Mouse (Mus musculus) small intestine, adult 2 months (tissue): Measurements from ENCODE around the gene Gpr146. TPM values are rescaled to one million over a fixed set of nuclear protein-coding genes. Genes with fewer than 3 reads are reported as not detected.

Experiments used
- H3K27ac ChIP-seq: fragments of 200-500 bp; 2 replicates; pipeline ENCODE4 v1.5.1; 2012; ENCODE audit warnings: low read depth, low read length, control low read depth, inconsistent platforms; ENCODE audit not compliant: insufficient read depth
- H3K27me3 ChIP-seq: fragments of 200-500 bp; 2 replicates; pipeline ENCODE4 v1.6.1; 2012; ENCODE audit warnings: mild to moderate bottlenecking, moderate library complexity, low read length, inconsistent platforms; ENCODE audit not compliant: control insufficient read depth, insufficient read depth
- H3K36me3 ChIP-seq: fragments of 200-500 bp; 2 replicates; pipeline ENCODE4 v1.6.1; 2012; ENCODE audit warnings: mild to moderate bottlenecking, low read length, control low read depth, inconsistent platforms; ENCODE audit not compliant: control insufficient read depth, insufficient read depth
- H3K4me1 ChIP-seq: fragments of 200-500 bp; 2 replicates; pipeline ENCODE4 v1.6.1; 2012; ENCODE audit warnings: low read length, inconsistent platforms, mixed read lengths; ENCODE audit not compliant: control insufficient read depth, insufficient read depth, insufficient read length
- H3K4me3 ChIP-seq: fragments of 200-500 bp; 2 replicates; pipeline ENCODE4 v1.5.1; 2012; ENCODE audit warnings: low read depth, mild to moderate bottlenecking, control low read depth, inconsistent platforms, low read length, moderate library complexity
- CTCF ChIP-seq: fragments of 200-500 bp; IDR thresholded peaks from 2 replicates; pipeline ENCODE4 v1.5.1; 2012; ENCODE audit warnings: low read depth, mild to moderate bottlenecking, control low read depth, inconsistent platforms, low read length, moderate library complexity, mixed read lengths; ENCODE audit not compliant: insufficient replicate concordance, insufficient read length; ENCODE audit errors: extremely low read depth
- POLR2A ChIP-seq: fragments of 200-500 bp; IDR thresholded peaks from 2 replicates; pipeline ENCODE4 v1.6.1; 2012; ENCODE audit warnings: low read depth, mild to moderate bottlenecking, control low read depth, inconsistent platforms, low read length, moderate library complexity
- WGBS: fragments of 180-500 bp; shearing (Covaris S2); methylation state at CpG from one replicate; pipeline ENCODE4 v1.1.7; 2018; 5-methylcytosine and 5-hydroxymethylcytosine counted together
- polyA plus RNA-seq: library from polyadenylated mRNA; depleted of rRNA; stranded (reverse); fragments of >200 nt; gene quantifications from 2 replicates; pipeline ENCODE4 v1.2.3, GENCODE M21; 2012

Gpr146 gene
- polyA plus RNA-seq, 1 experiment = 6.8 TPM

DNA sequence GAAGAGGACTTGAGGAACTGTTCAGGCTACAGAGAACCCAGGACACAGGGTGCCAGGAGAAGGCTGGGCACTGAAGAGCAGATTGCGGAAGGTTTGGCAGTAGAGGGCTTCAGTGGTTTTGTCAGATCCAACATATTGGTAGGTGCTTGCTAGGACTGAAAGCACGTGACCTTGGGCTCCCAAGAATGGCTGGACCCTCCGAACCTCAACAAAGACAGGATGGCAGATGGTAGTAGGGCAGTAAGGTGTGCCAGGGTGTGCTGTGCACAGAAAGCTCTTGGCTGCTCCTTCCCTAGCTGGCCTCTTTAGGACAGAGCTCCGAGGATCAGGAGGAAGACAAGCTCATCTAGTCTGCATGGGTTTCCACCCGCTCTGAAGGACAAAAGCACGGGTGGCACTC is 33.6 kb downstream of the Gpr146 start:
- Histone ChIP-seq H3K4me1 (peaks cover 11% of the 10 kb centered on the region), H3K27me3 (no peaks in the 10 kb centered on the region), H3K27ac (no peak overlapping the region), H3K36me3 (no peaks in the 10 kb centered on the region), H3K4me3 (no peak overlapping the region)
- TF ChIP-seq CTCF (no peak), POLR2A (no peak)
- WGBS = 93% methylated on average over 6 of the region's 6 CpGs

DNA sequence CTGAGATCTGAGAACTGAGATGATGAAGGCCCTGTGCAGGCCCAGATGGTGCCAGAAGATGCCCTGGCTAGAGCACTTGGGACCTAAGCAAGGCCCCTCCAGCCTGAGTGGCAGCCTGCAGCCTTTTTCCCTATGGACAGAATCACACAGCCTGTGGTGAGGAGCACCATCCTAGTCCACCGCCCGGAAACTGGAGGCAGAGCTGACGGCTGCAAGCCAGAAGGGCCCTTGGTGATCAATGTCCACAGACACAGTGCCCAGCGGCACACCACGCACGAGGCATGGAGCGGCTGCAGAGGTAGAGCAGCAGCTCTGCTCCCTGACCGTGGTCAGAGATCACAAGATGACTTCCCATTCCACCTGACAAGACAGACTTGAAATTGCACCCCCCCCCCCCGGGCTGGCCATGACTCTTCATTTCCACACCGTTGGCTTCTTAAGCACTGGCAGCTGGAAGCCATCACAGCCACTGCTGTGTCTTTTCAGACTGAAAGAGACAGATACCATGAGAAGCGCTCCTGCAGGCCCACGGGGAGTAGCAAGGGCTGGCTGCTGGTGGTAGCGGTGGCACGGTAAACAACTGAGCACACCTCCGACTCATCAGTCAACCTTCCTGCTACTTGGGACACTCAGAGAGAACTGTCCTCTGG is 34.3 kb downstream of the Gpr146 start:
- H3K27ac ChIP-seq = no peak overlapping the region
- peaks cover 11% of the 10 kb centered on the region for H3K4me1 ChIP-seq
- no peak overlapping the region for H3K4me3 ChIP-seq
- H3K36me3 ChIP-seq = no peaks in the 10 kb centered on the region
- no peaks in the 10 kb centered on the region for H3K27me3 ChIP-seq
- WGBS = 86% methylated on average over 15 of the region's 15 CpGs
- TF ChIP-seq CTCF = no peak
- no peak for TF ChIP-seq POLR2A

DNA sequence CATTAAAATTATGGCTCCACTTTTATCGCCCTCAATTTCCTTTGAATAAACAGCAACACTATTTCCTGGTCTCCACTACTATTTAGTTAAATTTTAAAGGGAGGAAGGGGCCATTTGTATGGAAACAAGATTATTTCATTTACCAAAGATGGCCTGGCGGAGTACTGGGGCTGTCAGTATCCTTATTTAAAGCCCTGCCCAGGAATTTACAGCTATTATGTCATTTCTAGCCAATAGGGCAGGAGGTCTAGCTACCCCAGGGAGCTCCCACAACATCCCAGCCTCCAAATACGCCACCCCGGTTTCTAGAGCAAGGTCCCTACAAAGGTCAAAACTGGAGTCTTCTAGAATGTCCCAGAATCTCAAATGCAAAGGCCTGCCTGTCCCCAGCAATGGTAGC is 36.0 kb downstream of the Gpr146 start:
- 38% methylated on average over 4 of the region's 4 CpGs for WGBS
- no peaks in the 10 kb centered on the region for H3K36me3 ChIP-seq
- H3K4me1 ChIP-seq = peaks cover 15% of the 10 kb centered on the region
- no peak for TF ChIP-seq POLR2A
- no peak for TF ChIP-seq CTCF
- no peaks in the 10 kb centered on the region for H3K27me3 ChIP-seq
- no peak overlapping the region for H3K4me3 ChIP-seq
- no peak overlapping the region for H3K27ac ChIP-seq

GRCm38 (mm10) chr5:139415001-139415400 is 37.5 kb downstream of the Gpr146 start:
- no peaks in the 10 kb centered on the region for H3K27me3 ChIP-seq
- TF ChIP-seq POLR2A (no peak), CTCF (no peak)
- no peak overlapping the region for H3K27ac ChIP-seq
- no peaks in the 10 kb centered on the region for H3K36me3 ChIP-seq
- no peak overlapping the region for H3K4me3 ChIP-seq
- H3K4me1 ChIP-seq = peaks cover 6% of the 10 kb centered on the region
- 88% methylated on average over 5 of the region's 5 CpGs for WGBS

DNA sequence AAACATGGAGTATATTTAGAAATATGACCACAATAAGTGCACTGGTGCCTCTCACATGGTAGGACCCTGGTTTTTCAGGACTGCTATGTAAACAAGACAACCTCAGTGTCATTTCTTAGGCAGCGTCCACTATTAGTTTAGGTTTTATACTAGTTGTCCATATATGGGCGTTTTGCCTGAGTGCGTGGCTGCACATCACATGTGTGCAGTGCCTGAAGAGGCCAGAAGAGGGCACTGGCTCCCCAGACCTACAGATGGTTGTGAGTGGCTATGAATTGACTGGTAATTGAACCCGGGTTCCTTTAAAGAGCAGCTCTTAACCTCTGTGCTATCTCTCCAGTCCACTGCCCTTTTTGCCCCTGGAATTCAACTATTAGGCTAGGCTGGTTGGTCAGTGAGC is 39.4 kb downstream of the Gpr146 start:
- H3K27me3 ChIP-seq = no peaks in the 10 kb centered on the region
- TF ChIP-seq POLR2A (no peak), CTCF (no peak; the same call in 1 of the 2 replicates)
- WGBS = 96% methylated on average over 4 of the region's 4 CpGs

DNA sequence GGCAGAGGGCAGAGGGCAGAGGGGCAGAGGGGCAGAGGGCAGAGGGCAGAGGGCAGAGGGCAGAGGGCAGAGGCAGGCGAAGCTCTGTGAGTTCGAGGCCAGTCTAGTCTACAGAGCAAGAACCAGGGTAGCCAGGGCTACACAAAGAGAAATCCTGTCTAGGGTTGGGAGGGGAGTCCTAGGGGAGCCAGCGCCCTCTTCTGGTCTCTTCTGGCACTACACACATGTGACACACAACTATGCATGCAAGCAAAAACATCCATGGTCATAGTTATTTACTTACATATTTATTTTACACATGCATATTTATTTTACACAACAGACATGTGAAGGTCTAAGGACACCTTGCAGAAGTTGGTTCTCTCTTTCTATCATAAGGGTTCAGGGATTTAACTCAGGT is 40.0 kb downstream of the Gpr146 start:
- Histone ChIP-seq H3K27ac (no peak overlapping the region), H3K27me3 (no peaks in the 10 kb centered on the region), H3K4me1 (peaks cover 4% of the 10 kb centered on the region; the same call in 1 of the 2 replicates), H3K4me3 (no peak overlapping the region), H3K36me3 (no peaks in the 10 kb centered on the region)
- TF ChIP-seq POLR2A = no peak
- no peak for TF ChIP-seq CTCF
- WGBS = 77% methylated on average over 3 of the region's 3 CpGs

More for the DNA sequence above, 39.4 kb downstream of the Gpr146 start:
- Histone ChIP-seq H3K4me3 (no peak overlapping the region), H3K27ac (no peak overlapping the region), H3K36me3 (no peaks in the 10 kb centered on the region), H3K4me1 (peaks cover 4% of the 10 kb centered on the region; the same call in 1 of the 2 replicates)

GRCm38 (mm10) chr5:139418110-139418509 is 40.6 kb downstream of the Gpr146 start:
- Histone ChIP-seq H3K4me3 (no peak overlapping the region), H3K27ac (no peak overlapping the region), H3K36me3 (no peaks in the 10 kb centered on the region), H3K27me3 (no peaks in the 10 kb centered on the region), H3K4me1 (peaks cover 7% of the 10 kb centered on the region)
- TF ChIP-seq CTCF (no peak), POLR2A (no peak)
- 44% methylated on average over 2 of the region's 2 CpGs for WGBS
